Mouse (Mus musculus): ENCODE measurements around the gene Phf5a. TPM values are rescaled to one million over a fixed set of nuclear protein-coding genes. Genes with fewer than 3 reads are reported as not detected.

Phf5a gene
- polyA plus RNA-seq, 1 experiment from 2014 or later = 252 TPM

- Histone ChIP-seq H3K4me1 (peaks cover 27% of the 10 kb centered on the region), H3K9me3 (replicated peaks) (no peaks in the 10 kb centered on the region), H3K27me3 (ENCODE audit: low read depth, poor library complexity, severe bottlenecking) (no peaks in the 10 kb centered on the region), H3K4me3 (peak within 1 kb of the TSS; percentile 99), H3K36me3 (peaks cover 37% of the 10 kb centered on the region), H3K27ac (replicated peaks) (peak within 1 kb of the TSS; percentile 97)
- DNase-seq (ENCODE audit: low spot score) = peak; percentile 96
- WGBS = under 1% methylated on average over 53 of the region's 53 CpGs
Measured at GRCm38 (mm10) chr15:81872262-81873136, 788 bp upstream of the Phf5a start, which contains the start of gene Aco2. TSS of gene Aco2 (plus strand) at chr15:81872309.

- H3K36me3 ChIP-seq = peaks cover 59% of the 10 kb centered on the region
- no peak overlapping the region for H3K27ac ChIP-seq (replicated peaks)
- H3K4me1 ChIP-seq = peaks cover 27% of the 10 kb centered on the region
- DNase-seq (ENCODE audit: low spot score) = no peak
- H3K4me3 ChIP-seq = peak overlapping the region; percentile 99; the same call in 1 of the 2 replicates
- WGBS = 98% methylated on average over 5 of the region's 5 CpGs
- no peaks in the 10 kb centered on the region for H3K27me3 ChIP-seq (ENCODE audit: low read depth, poor library complexity, severe bottlenecking)
- no peaks in the 10 kb centered on the region for H3K9me3 ChIP-seq (replicated peaks)
Measured at GRCm38 (mm10) chr15:81869985-81870384, 1.7 kb downstream of the Phf5a start.

GRCm38 (mm10) chr15:81864238-81864637 lies 7.5 kb downstream of the Phf5a start:
- Histone ChIP-seq H3K9me3 (replicated peaks) (no peaks in the 10 kb centered on the region), H3K36me3 (peaks cover 55% of the 10 kb centered on the region), H3K4me3 (no peak overlapping the region), H3K4me1 (peaks cover 6% of the 10 kb centered on the region), H3K27ac (replicated peaks) (no peak overlapping the region), H3K27me3 (ENCODE audit: low read depth, poor library complexity, severe bottlenecking) (no peaks in the 10 kb centered on the region)
- no peak for DNase-seq (ENCODE audit: low spot score)
- 95% methylated on average over 7 of the region's 7 CpGs for WGBS

GRCm38 (mm10) chr15:81860471-81861135 lies 11.1 kb downstream of the Phf5a start:
- DNase-seq (ENCODE audit: low spot score) = no peak
- Histone ChIP-seq H3K27me3 (ENCODE audit: low read depth, poor library complexity, severe bottlenecking) (no peaks in the 10 kb centered on the region), H3K36me3 (peaks cover 19% of the 10 kb centered on the region), H3K9me3 (replicated peaks) (no peaks in the 10 kb centered on the region), H3K4me1 (peaks cover 33% of the 10 kb centered on the region), H3K27ac (replicated peaks) (no peak overlapping the region), H3K4me3 (peak overlapping the region; percentile 95)
- 52% methylated on average over 8 of the region's 8 CpGs for WGBS

GRCm38 (mm10) chr15:81859330-81860255 lies 12.1 kb downstream of the Phf5a start:
- DNase-seq (ENCODE audit: low spot score) = peak; percentile 89
- H3K27ac ChIP-seq (replicated peaks) = peak overlapping the region; percentile 94
- H3K36me3 ChIP-seq = peaks cover 16% of the 10 kb centered on the region
- H3K9me3 ChIP-seq (replicated peaks) = no peaks in the 10 kb centered on the region
- WGBS = under 1% methylated on average over 39 of the region's 39 CpGs
- H3K27me3 ChIP-seq (ENCODE audit: low read depth, poor library complexity, severe bottlenecking) = no peaks in the 10 kb centered on the region
- peaks cover 40% of the 10 kb centered on the region for H3K4me1 ChIP-seq
- H3K4me3 ChIP-seq = peak overlapping the region; percentile 95

- no peaks in the 10 kb centered on the region for H3K9me3 ChIP-seq (replicated peaks)
- H3K27me3 ChIP-seq (ENCODE audit: low read depth, poor library complexity, severe bottlenecking) = no peaks in the 10 kb centered on the region
- peak; percentile 57 for DNase-seq (ENCODE audit: low spot score)
- peak within 1 kb of the TSS; percentile 95 for H3K4me3 ChIP-seq
- peaks cover 16% of the 10 kb centered on the region for H3K36me3 ChIP-seq
- under 1% methylated on average over 44 of the region's 44 CpGs for WGBS
- peak within 1 kb of the TSS; percentile 94 for H3K27ac ChIP-seq (replicated peaks)
- H3K4me1 ChIP-seq = peaks cover 40% of the 10 kb centered on the region
Measured at GRCm38 (mm10) chr15:81858517-81859329, 13.0 kb downstream of the Phf5a start, which contains the start of gene Tob2. TSS of gene Tob2 (minus strand) at chr15:81858796.

- Histone ChIP-seq H3K27ac (replicated peaks) (peak overlapping the region; percentile 94), H3K9me3 (replicated peaks) (no peaks in the 10 kb centered on the region)
- WGBS = 0% methylated on average over 23 of the region's 23 CpGs
Measured at GRCm38 (mm10) chr15:81858138-81858516, 13.6 kb downstream of the Phf5a start.

GRCm38 (mm10) chr15:81857724-81858116 lies 14.0 kb downstream of the Phf5a start:
- Histone ChIP-seq H3K9me3 (replicated peaks) (no peaks in the 10 kb centered on the region), H3K27ac (replicated peaks) (peak overlapping the region; percentile 94), H3K27me3 (ENCODE audit: low read depth, poor library complexity, severe bottlenecking) (no peaks in the 10 kb centered on the region), H3K36me3 (peaks cover 26% of the 10 kb centered on the region), H3K4me3 (peak overlapping the region; percentile 95), H3K4me1 (peaks cover 40% of the 10 kb centered on the region)
- DNase-seq (ENCODE audit: low spot score) = no peak
- under 1% methylated on average over 33 of the region's 33 CpGs for WGBS

More at GRCm38 (mm10) chr15:81858138-81858516, 13.6 kb downstream of the Phf5a start:
- no peaks in the 10 kb centered on the region for H3K27me3 ChIP-seq (ENCODE audit: low read depth, poor library complexity, severe bottlenecking)
- DNase-seq (ENCODE audit: low spot score) = peak; percentile 91
- peak overlapping the region; percentile 95 for H3K4me3 ChIP-seq
- peaks cover 40% of the 10 kb centered on the region for H3K4me1 ChIP-seq
- peaks cover 21% of the 10 kb centered on the region for H3K36me3 ChIP-seq

GRCm38 (mm10) chr15:81856938-81857723 lies 14.6 kb downstream of the Phf5a start:
- no peaks in the 10 kb centered on the region for H3K9me3 ChIP-seq (replicated peaks)
- H3K27ac ChIP-seq (replicated peaks) = peak overlapping the region; percentile 94
- H3K4me3 ChIP-seq = peak overlapping the region; percentile 95
- H3K27me3 ChIP-seq (ENCODE audit: low read depth, poor library complexity, severe bottlenecking) = no peaks in the 10 kb centered on the region
- 1% methylated on average over 14 of the region's 14 CpGs for WGBS
- peak; percentile 34 for DNase-seq (ENCODE audit: low spot score)
- peaks cover 40% of the 10 kb centered on the region for H3K4me1 ChIP-seq
- H3K36me3 ChIP-seq = peaks cover 31% of the 10 kb centered on the region

- H3K9me3 ChIP-seq (replicated peaks) = no peaks in the 10 kb centered on the region
- peak; percentile 91 for DNase-seq (ENCODE audit: low spot score)
- H3K4me3 ChIP-seq = peak overlapping the region; percentile 95
- no peaks in the 10 kb centered on the region for H3K27me3 ChIP-seq (ENCODE audit: low read depth, poor library complexity, severe bottlenecking)
- peaks cover 41% of the 10 kb centered on the region for H3K36me3 ChIP-seq
- under 1% methylated on average over 28 of the region's 28 CpGs for WGBS
- H3K4me1 ChIP-seq = peaks cover 40% of the 10 kb centered on the region
- H3K27ac ChIP-seq (replicated peaks) = peak overlapping the region; percentile 94
Measured at GRCm38 (mm10) chr15:81856030-81856790, 15.5 kb downstream of the Phf5a start.

All from midbrain, embryonic 10.5 days (tissue).